Mouse (Mus musculus) liver, embryonic 14.5 days (tissue): ENCODE measurements around the gene Hao2. TPM values are rescaled to one million over a fixed set of nuclear protein-coding genes. Genes with fewer than 3 reads are reported as not detected.

Experiments used
- ATAC-seq: fragments of 200-750 bp; cut with Nextera tagmentation; 2 replicates; pipeline ENCODE4 v1.8.0; 2017; ENCODE audit warnings: moderate number of reproducible peaks, mild to moderate bottlenecking, moderate library complexity; ENCODE audit not compliant: insufficient read depth
- DNase-seq, 3 experiments: peaks; one replicate each; pipeline ENCODE4 v3.0.0-alpha.2; 2012 to 2013; ENCODE audit warnings: low read depth in 3 of 3, low spot score in 3 of 3
- H3K27ac ChIP-seq: fragments of 300-500 bp; sonication (generic); 2 replicates; pipeline ENCODE4 v1.5.1; 2014; ENCODE audit warnings: moderate library complexity, mild to moderate bottlenecking, control low read depth, inconsistent platforms
- H3K27me3 ChIP-seq: fragments of 300-500 bp; sonication (generic); 2 replicates; pipeline ENCODE4 v1.6.1; 2014; ENCODE audit warnings: mild to moderate bottlenecking, low read length, moderate library complexity; ENCODE audit not compliant: control insufficient read depth, insufficient read depth
- H3K36me3 ChIP-seq: fragments of 300-500 bp; sonication (generic); replicated peaks from 2 replicates; pipeline ENCODE4 v1.6.1; 2014; ENCODE audit warnings: low read depth; ENCODE audit not compliant: control insufficient read depth, insufficient read depth
- H3K4me1 ChIP-seq, 2 experiments: fragments of 200-500 bp in 1 of 2; fragments of 300-500 bp in 1 of 2; sonication (generic) in 1 of 2; replicated peaks; 2 replicates each; pipeline ENCODE4 v1.6.1; 2012 to 2014; ENCODE audit warnings: antibody characterized with exemption in 1 of 2, inconsistent platforms in 1 of 2, low read length in 1 of 2; ENCODE audit not compliant: control insufficient read depth in 2 of 2, insufficient read depth in 2 of 2
- H3K4me2 ChIP-seq: fragments of 300-500 bp; sonication (generic); 2 replicates; pipeline ENCODE4 v1.6.1; 2014; ENCODE audit warnings: low read depth, mild to moderate bottlenecking, control low read depth, moderate library complexity
- H3K4me3 ChIP-seq, 2 experiments: fragments of 200-500 bp in 1 of 2; fragments of 300-500 bp in 1 of 2; sonication (generic) in 1 of 2; 2 replicates each; pipeline ENCODE4 v1.5.1; 2012 to 2014; ENCODE audit warnings: low read depth in 2 of 2, low read length in 2 of 2, mild to moderate bottlenecking in 2 of 2, control low read depth in 1 of 2, inconsistent platforms in 1 of 2, moderate library complexity in 1 of 2; ENCODE audit not compliant: insufficient read depth in 1 of 2
- H3K9ac ChIP-seq: fragments of 300-500 bp; sonication (generic); replicated peaks from 2 replicates; pipeline ENCODE4 v1.6.1; 2014; ENCODE audit warnings: mild to moderate bottlenecking, control low read depth, moderate library complexity
- H3K9me3 ChIP-seq: fragments of 300-500 bp; sonication (generic); 2 replicates; pipeline ENCODE4 v1.6.1; 2016; ENCODE audit warnings: low read length, mixed read lengths; ENCODE audit not compliant: control insufficient read depth
- CTCF ChIP-seq: IDR thresholded peaks from 2 replicates; pipeline ENCODE4 v1.5.1; 2016; ENCODE audit warnings: antibody characterized with exemption, low read depth, control low read depth
- EP300 ChIP-seq: IDR thresholded peaks from 2 replicates; pipeline ENCODE4 v1.6.1; 2016; ENCODE audit warnings: antibody characterized with exemption, low read depth
- WGBS: fragments of 180-500 bp; shearing (Covaris S2); extraction: QIAGEN DNeasy Blood & Tissue Kit; methylation state at CpG from one replicate; pipeline ENCODE4 v1.1.7; 2014; ENCODE audit not compliant: insufficient replicate concordance; 5-methylcytosine and 5-hydroxymethylcytosine counted together
- polyA plus RNA-seq, 2 experiments: library from polyadenylated mRNA; depleted of rRNA in 1 of 2; stranded (reverse) in 1 of 2; unstranded in 1 of 2; fragments of >200 nt; fragmentation: Nextera tagmentation in 1 of 2; extraction: Ambion mirVana in 1 of 2; gene quantifications; 2 replicates each; pipeline versions ENCODE4 v1.2.1 to v1.2.3; 2012 to 2014

The Hao2 gene
- polyA plus RNA-seq, 2 experiments: 2.5 to 7.2 TPM

DNA sequence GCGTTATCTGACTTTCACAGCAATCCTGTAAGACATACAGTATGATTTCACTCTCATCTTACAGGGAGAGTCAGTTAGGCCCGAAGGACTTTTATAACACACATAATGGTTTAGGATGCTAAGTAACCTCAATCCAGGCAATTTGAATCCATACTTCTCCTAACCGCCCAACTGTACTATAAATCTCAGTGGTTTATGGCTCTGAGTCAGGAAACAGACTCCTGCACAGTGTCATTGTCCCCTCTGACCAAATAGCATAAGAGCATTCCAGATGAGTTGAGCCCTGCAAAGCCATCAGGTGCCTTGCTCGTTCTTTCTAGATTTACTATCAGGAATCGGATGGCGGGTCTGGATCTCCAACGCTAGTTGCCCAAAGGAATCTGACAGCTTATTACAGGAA is 41.6 kb upstream of the Hao2 start:
- H3K27me3 ChIP-seq: no peaks in the 10 kb centered on the region
- no peaks in the 10 kb centered on the region for H3K36me3 ChIP-seq
- DNase-seq: no peak
- no peaks in the 10 kb centered on the region for H3K9me3 ChIP-seq
- no peak for ATAC-seq
- H3K4me2 ChIP-seq: no peak overlapping the region
- 68% methylated on average over 7 of the region's 7 CpGs for WGBS
- no peak overlapping the region for H3K4me3 ChIP-seq
- no peak overlapping the region for H3K9ac ChIP-seq
- H3K27ac ChIP-seq: no peak overlapping the region
- TF ChIP-seq EP300 (no peak), CTCF (no peak)
- H3K4me1 ChIP-seq: peaks cover 0 to 8% of the 10 kb centered on the region in 2 experiments; a peak in 1 of 4 replicates

DNA sequence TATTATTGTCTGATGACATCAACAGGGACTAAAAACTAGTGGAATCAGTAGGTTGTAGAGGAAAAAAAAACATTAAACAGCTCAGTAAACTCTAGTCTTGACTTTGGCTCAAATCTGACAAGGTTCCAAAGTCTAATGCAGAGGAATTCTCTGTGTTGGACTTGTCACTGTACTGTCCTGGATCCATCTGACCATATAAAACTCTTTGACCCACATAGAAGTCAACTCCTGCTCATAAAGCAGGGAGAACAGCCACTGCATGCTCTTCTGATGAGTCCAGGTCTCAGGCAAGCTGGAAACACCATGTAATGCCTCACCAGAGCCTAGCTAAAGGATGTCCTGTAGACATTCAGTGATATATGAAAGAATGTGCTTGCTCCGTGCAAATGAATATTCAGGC is 41.0 kb upstream of the Hao2 start:
- no peak overlapping the region for H3K27ac ChIP-seq
- H3K4me3 ChIP-seq: no peak overlapping the region
- H3K9ac ChIP-seq: no peak overlapping the region
- no peaks in the 10 kb centered on the region for H3K36me3 ChIP-seq
- H3K27me3 ChIP-seq: no peaks in the 10 kb centered on the region
- no peak overlapping the region for H3K4me2 ChIP-seq
- H3K9me3 ChIP-seq: no peaks in the 10 kb centered on the region
- WGBS: 76% methylated on average over 1 of the region's 1 CpGs
- DNase-seq: no peak
- ATAC-seq: no peak
- peaks cover 0 to 8% of the 10 kb centered on the region in 2 experiments; a peak in 1 of 4 replicates for H3K4me1 ChIP-seq
- TF ChIP-seq EP300 (no peak), CTCF (no peak)

DNA sequence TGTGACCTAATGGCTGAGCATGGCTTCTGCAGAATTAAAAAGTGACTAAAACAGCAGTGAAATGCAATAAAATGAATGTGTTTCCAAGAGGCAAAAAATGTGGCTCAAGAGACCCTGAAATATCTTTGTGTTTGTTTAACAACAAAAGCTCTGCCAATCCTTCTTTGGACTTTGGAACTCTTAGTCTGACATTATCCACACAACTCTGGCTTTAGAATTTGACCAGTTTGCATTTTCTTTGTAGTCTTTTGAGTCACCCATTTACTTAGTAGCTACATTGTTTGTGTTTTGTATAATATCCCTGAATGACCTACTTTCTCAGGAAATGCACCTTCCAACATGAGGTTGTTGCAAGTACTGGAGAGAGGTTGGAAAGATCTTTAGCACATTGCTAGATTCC is 39.4 kb upstream of the Hao2 start:
- H3K4me3 ChIP-seq: no peak overlapping the region
- no peaks in the 10 kb centered on the region for H3K9me3 ChIP-seq
- H3K27me3 ChIP-seq: no peaks in the 10 kb centered on the region
- no peak overlapping the region for H3K4me2 ChIP-seq
- H3K4me1 ChIP-seq: peaks cover 0 to 8% of the 10 kb centered on the region in 2 experiments; a peak in 1 of 4 replicates
- no peak overlapping the region for H3K9ac ChIP-seq
- H3K36me3 ChIP-seq: no peaks in the 10 kb centered on the region
- no peak overlapping the region for H3K27ac ChIP-seq
- TF ChIP-seq CTCF (no peak), EP300 (no peak)
- no peak for ATAC-seq
- peak in 1 of 3 experiments; percentile 1 for DNase-seq

- no peaks in the 10 kb centered on the region for H3K9me3 ChIP-seq
- H3K9ac ChIP-seq: no peak overlapping the region
- DNase-seq (peak; percentile 2 to 10 (median 4)), ATAC-seq (no peak)
- no peak overlapping the region for H3K4me2 ChIP-seq
- no peaks in the 10 kb centered on the region for H3K27me3 ChIP-seq
- no peak overlapping the region for H3K27ac ChIP-seq
- 25% methylated on average over 1 of the region's 1 CpGs for WGBS
- TF ChIP-seq CTCF (no peak), EP300 (no peak)
- H3K4me1 ChIP-seq: peaks cover 0 to 8% of the 10 kb centered on the region in 2 experiments; a peak in 1 of 4 replicates
- no peaks in the 10 kb centered on the region for H3K36me3 ChIP-seq
- no peak overlapping the region for H3K4me3 ChIP-seq
These were observed 38.8 kb upstream of the Hao2 start for GRCm38 (mm10) chr3:98931836-98932235.

GRCm38 (mm10) chr3:98920417-98920816 is 27.4 kb upstream of the Hao2 start:
- no peak overlapping the region for H3K4me2 ChIP-seq
- no peak overlapping the region for H3K4me3 ChIP-seq
- H3K27me3 ChIP-seq: no peaks in the 10 kb centered on the region
- no peaks in the 10 kb centered on the region for H3K9me3 ChIP-seq
- ATAC-seq (no peak), DNase-seq (no peak)
- 51% methylated on average over 3 of the region's 3 CpGs for WGBS
- TF ChIP-seq EP300 (no peak), CTCF (no peak)
- no peak overlapping the region for H3K9ac ChIP-seq
- H3K27ac ChIP-seq: no peak overlapping the region
- H3K4me1 ChIP-seq: no peaks in the 10 kb centered on the region
- no peaks in the 10 kb centered on the region for H3K36me3 ChIP-seq
